Mouse (Mus musculus) left cerebral cortex, postnatal 36 days (tissue): ENCODE results near the gene Rtraf. TPM values are rescaled to one million over a fixed set of nuclear protein-coding genes. Genes with fewer than 3 reads are reported as not detected.
"Not testable (repeated sequence)": the region's sequence is repeated elsewhere in the genome, so short reads cannot be mapped to it uniquely, and the experiment has no call there.

Experiments used
- DNase-seq, 2 experiments: peaks; one replicate each; pipeline ENCODE4 v3.0.0; 2021 to 2022; ENCODE audit warnings: low spot score in 2 of 2, mixed read lengths in 1 of 2
- intact Hi-C: fragments of 180-260 bp; cut with DNase I; formaldehyde crosslinking; loops from one replicate; pipeline ENCODE4 v1.15.1; 2025
- total RNA-seq, 2 experiments: library from RNA; stranded (reverse); gene quantifications; 2 replicates each; pipeline ENCODE4 v1.2.3; 2021

Rtraf gene
- total RNA-seq = 10 to 100 TPM; 41.5 to 44.0 TPM

GRCm38 (mm10) chr14:19823321-19824142, at the start of gene Rtraf:
TSS of gene Rtraf (minus strand) at chr14:19823824.
- DNase-seq = peak; percentile 89 to 93
- intact Hi-C loops = no loop called here

GRCm38 (mm10) chr14:19867286-19867935, 43.8 kb upstream of the Rtraf start:
- no peak for DNase-seq
- intact Hi-C loops = no loop called here

- intact Hi-C loops, DNase-seq: not testable (repeated sequence)
Measured at GRCm38 (mm10) chr14:19865121-19865520, 41.5 kb upstream of the Rtraf start.

DNA sequence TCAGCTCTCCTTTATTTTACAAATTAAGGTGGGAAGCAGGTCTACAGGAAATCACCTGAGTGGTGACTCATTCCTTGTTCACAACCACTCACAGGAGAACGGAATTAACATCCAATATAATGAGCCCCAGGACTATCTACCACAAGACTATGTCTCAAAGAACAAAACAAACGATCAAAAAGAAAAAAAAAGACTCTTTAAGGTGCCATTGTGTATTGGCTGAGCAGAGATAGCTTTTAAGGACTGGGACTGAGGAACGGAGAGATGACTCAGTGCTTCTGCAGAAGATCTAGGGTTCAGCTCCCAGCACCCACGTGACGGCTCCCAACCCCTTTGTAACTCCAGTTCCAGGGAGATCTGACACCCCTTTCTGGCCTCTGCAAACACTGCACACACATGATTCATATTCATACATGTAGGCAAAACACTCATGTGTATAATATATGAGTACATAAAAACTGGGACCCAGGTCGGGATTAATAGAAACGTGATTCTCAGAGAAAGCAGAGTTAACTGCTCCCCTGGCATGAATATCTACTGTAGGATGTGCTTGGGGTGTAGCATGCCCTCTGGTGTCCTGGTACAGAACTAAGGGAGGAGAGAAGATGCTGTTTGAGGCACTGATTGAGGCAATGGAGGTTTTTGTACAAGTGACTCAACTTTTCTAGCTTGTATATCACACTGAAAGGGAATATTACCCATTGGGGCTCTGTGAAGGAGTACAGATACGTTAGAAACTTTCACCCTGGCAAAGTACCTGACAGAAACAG, 37.9 kb upstream of the Rtraf start:
- no peak for DNase-seq
- intact Hi-C loops = no loop called here

GRCm38 (mm10) chr14:19860281-19860680, 36.7 kb upstream of the Rtraf start:
- intact Hi-C loops = no loop called here
- DNase-seq = no peak

DNA sequence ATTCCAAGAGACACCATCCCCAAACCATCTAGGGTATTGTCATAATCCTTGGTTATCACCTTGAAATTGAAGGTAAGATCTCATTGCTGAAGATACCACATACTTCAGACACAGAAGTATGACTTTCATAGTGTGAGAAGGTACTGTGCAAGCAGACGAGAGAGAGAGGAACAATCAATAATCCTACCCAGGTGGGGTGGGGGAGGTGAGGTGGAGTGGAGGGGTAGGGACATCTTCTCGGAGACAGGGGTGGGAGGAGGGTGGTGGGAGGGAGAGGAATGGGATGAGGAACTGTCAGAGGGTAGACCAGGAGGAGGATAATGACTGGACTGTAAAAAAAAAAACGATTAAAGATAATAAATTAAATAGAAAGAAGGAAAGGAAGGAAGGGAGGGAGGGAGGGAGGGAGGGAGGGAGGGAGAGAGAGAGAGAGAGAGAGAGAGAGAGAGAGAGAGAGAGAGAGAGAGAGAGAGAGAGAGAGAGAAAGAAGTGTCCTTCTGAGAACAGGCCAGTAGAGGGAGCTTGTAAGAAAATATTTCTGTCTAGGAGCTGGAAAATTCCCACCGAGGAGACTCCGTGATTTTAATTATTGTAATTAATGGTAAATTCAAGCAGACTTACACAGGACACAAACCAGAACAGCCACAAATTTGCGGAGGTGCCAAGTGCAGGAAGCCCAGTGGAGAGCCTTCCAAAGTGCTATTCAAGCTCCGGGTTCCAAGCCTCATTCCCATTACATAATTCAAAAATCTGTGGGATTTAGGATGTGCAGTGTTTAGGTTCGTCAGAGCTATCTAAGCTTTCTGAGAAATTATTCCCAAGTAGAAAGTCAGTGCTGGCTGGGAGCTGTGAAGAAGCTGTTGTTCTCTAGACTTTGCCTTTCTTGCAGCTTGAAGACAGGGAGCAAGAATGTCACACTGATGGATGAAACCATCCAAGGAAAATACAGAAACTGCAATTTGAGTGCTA, 35.5 kb upstream of the Rtraf start:
- peak; percentile 44 to 45 for DNase-seq
- intact Hi-C loops = loop anchor here (2.0 to 5.0 kb wide), 2 partner anchors 118 to 208 kb away; partner anchors contain the start of gene Gng2

- DNase-seq = no peak
- intact Hi-C loops = loop anchor here (2.0 to 5.0 kb wide), 2 partner anchors 119 to 209 kb away; partner anchors contain the start of gene Gng2
Measured at GRCm38 (mm10) chr14:19858279-19858678, 34.7 kb upstream of the Rtraf start.

GRCm38 (mm10) chr14:19853471-19853870, 29.8 kb upstream of the Rtraf start:
- intact Hi-C loops = no loop called here
- DNase-seq = no peak

DNA sequence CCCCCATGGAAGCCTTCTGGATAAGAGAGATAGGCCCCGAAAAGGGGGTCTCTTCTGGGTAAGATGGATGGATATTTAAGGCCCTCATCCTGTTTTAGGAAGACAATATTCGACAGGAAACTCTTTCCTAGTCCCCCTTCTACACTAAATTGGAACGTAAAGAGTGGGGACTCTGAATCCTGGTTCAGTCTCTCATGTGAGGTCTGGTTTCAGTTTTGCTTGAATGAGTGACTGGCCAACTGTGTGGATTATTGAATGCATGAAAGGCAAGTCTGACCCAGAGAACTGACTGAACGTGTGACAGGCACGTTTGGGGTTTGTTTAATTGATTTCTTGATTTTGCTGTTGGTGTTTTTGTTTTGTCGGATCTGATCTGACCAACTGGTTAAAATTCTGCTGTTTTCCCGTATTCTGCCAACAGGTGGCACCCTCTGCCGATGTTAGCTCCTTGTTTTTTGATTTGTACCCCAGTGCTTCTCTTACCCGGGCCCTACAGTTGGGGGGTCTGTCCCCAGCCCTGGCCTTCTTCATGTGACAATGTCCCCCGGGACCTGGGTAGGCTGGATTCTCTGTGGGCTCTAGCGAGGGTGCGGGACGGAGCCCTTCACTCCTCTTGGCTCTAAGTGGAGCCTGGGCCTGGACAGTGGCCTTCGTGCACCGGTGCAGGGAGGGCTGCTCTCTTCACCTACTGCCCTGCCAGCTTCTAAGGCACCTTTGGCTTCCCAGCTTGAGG, 16.1 kb upstream of the Rtraf start:
- peak; percentile 58 to 77 for DNase-seq
- intact Hi-C loops = loop anchor here (1.0 to 10.0 kb wide), 2 partner anchors 228 to 425 kb away; partner anchors contain the start of gene Kcnk16

DNA sequence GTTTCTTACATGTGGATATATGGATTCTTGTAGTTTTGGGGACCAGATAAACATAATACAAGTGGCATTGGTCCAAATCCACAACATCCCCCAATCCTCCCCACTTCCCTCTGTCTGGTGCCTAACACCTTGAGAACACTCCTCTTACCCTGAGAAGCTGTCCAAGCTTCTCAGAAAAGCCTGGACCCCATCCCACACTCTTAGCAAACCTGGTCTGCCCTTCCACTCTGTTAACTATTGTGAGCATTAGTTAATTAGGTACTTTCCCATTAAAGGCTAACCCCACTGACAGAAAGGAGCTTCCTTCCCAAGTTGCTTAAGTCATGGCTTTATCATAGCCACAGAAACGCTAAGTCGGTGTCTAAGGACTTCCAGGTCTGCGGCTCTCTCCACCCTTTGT, 12.7 kb upstream of the Rtraf start:
- intact Hi-C loops = loop anchor here (10.0 kb wide), 1 partner anchor 429 kb away; the partner anchor contains the start of gene Kcnk16

GRCm38 (mm10) chr14:19825481-19825880, 1.9 kb upstream of the Rtraf start:
- intact Hi-C loops = no loop called here
- no peak for DNase-seq

More for the DNA sequence above, 12.7 kb upstream of the Rtraf start:
- DNase-seq = no peak

DNA sequence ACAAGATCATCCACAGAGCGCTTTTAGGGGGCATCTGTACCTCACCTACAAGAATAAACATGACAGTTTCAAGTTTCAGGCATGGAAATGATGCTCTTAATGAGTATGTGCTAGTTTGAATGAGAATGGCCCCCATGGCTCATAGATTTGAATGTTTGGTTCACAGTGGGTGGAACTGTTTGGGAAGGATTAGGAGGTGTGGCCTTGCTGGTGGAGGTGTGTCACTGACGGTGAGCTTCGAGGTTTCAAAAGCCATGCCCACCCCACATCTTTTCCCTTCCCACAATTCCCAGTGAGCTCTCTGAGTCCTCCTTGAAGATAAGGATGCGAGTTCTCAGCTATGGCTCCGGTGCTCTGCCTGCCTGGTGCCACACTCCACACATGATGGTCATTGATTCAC, 1.9 kb downstream of the Rtraf start:
- intact Hi-C loops = no loop called here

GRCm38 (mm10) chr14:19817949-19818348, 5.7 kb downstream of the Rtraf start:
- intact Hi-C loops = loop anchor here (1.0 kb wide), 1 partner anchor 111 kb away; no protein-coding TSS in a partner anchor
- peak; percentile 61 to 75 for DNase-seq

More for the DNA sequence above, 1.9 kb downstream of the Rtraf start:
- no peak for DNase-seq

DNA sequence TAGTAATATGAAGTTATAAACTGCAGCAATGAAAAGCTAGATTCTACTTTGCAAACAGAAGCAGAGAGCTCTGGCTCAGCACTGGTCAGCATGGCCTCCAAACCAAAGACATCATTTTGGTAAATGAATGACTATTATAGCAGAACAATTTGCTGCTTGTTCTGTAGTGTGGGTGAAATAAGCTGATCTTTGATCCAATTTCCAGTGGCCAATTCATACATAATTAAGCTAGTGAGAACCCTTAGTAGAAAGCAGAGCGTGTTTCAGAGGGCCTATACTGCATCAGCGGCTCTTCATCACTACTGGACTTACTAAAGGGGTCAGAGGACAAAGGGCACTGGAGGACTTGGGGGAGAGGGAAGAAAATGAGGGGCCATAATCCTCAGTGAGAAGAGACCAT, 10.6 kb downstream of the Rtraf start:
- DNase-seq = no peak
- intact Hi-C loops = no loop called here

GRCm38 (mm10) chr14:19809934-19810333, 13.7 kb downstream of the Rtraf start:
- intact Hi-C loops = no loop called here
- no peak for DNase-seq

DNA sequence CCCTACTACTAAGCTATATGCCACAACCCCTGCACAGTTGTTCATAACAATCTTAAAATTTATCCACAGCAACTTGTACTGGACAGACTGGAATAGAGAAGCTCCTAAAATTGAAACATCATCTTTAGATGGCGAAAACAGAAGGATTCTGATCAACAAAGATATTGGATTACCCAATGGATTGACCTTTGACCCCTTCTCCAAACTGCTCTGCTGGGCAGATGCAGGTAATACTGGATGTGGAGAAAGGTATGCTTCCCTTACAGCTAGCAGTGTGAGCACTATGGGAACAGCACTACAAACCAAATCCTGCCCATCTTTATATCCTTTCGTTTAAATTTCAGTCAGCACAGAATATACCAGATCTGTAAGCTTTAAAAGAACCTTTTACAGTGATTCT, 15.8 kb downstream of the Rtraf start:
- intact Hi-C loops = no loop called here

GRCm38 (mm10) chr14:19807339-19807738, 16.3 kb downstream of the Rtraf start:
- DNase-seq = no peak
- intact Hi-C loops = no loop called here

More for the DNA sequence above, 15.8 kb downstream of the Rtraf start:
- DNase-seq = no peak

DNA sequence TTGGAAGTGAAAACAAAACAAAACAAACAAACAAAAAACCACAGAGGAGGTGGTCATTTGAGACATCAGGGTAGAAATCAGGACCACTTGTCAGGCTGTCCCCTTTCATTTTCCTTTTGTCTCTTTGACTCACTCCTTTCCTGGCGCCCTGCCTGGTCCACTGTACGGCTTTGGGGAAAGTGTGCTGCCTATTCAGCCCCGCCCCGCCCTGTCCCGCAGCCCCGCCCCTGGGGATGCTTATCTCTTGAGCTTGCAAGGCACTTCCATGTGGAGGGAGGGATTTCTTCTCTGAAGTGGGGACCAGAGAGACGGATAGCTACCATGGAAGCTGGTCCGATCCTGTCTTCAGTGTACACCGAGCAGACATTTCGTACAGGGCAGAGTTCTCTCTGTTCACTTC, 20.0 kb downstream of the Rtraf start:
- no peak for DNase-seq
- intact Hi-C loops = no loop called here
